Mouse (Mus musculus) forebrain, embryonic 15.5 days (tissue): ENCODE measurements around the gene Uqcrfs1. TPM values are rescaled to one million over a fixed set of nuclear protein-coding genes. Genes with fewer than 3 reads are reported as not detected.
A peak's percentile ranks its signal among the peaks of the same experiment; 100 is the strongest.

Experiments used
- ATAC-seq: fragments of 200-750 bp; cut with Nextera tagmentation; replicated peaks from 2 replicates; pipeline ENCODE4 v1.8.0; 2017; ENCODE audit warnings: mild to moderate bottlenecking, moderate TSS enrichment, moderate library complexity
- H3K27ac ChIP-seq: fragments of 300-500 bp; sonication (generic); replicated peaks from 2 replicates; pipeline ENCODE4 v1.5.1; 2015; ENCODE audit warnings: mild to moderate bottlenecking, inconsistent platforms
- H3K27me3 ChIP-seq: fragments of 300-500 bp; sonication (generic); 2 replicates; pipeline ENCODE4 v1.6.1; 2015; ENCODE audit warnings: inconsistent platforms
- H3K36me3 ChIP-seq: fragments of 300-500 bp; sonication (generic); 2 replicates; pipeline ENCODE4 v1.6.1; 2015; ENCODE audit warnings: mild to moderate bottlenecking, inconsistent platforms
- H3K4me1 ChIP-seq: fragments of 300-500 bp; sonication (generic); 2 replicates; pipeline ENCODE4 v1.6.1; 2015; ENCODE audit warnings: inconsistent platforms
- H3K4me2 ChIP-seq: fragments of 300-500 bp; sonication (generic); replicated peaks from 2 replicates; pipeline ENCODE4 v1.6.1; 2015; ENCODE audit warnings: mild to moderate bottlenecking, inconsistent platforms
- H3K4me3 ChIP-seq: fragments of 300-500 bp; sonication (generic); 2 replicates; pipeline ENCODE4 v1.5.1; 2015; ENCODE audit warnings: mild to moderate bottlenecking, inconsistent platforms
- H3K9ac ChIP-seq: fragments of 300-500 bp; sonication (generic); replicated peaks from 2 replicates; pipeline ENCODE4 v1.6.1; 2015; ENCODE audit warnings: mild to moderate bottlenecking, inconsistent platforms
- H3K9me3 ChIP-seq: fragments of 300-500 bp; sonication (generic); 2 replicates; pipeline ENCODE4 v1.6.1; 2016; ENCODE audit warnings: inconsistent platforms
- WGBS: fragments of 180-500 bp; shearing (Covaris S2); methylation state at CpG from one replicate; pipeline ENCODE4 v1.1.7; 2015; ENCODE audit warnings: mixed read lengths; 5-methylcytosine and 5-hydroxymethylcytosine counted together
- polyA plus RNA-seq: library from polyadenylated mRNA; unstranded; fragments of >200 nt; fragmentation: Nextera tagmentation; extraction: Ambion mirVana; gene quantifications from 2 replicates; pipeline ENCODE4 v1.2.1, GENCODE M21; 2015

The Uqcrfs1 gene
- polyA plus RNA-seq, 1 experiment from 2014 or later = 246 TPM

- Histone ChIP-seq H3K9me3 (no peaks in the 10 kb centered on the region), H3K27ac (no peak overlapping the region), H3K4me1 (peaks cover 6% of the 10 kb centered on the region), H3K4me2 (no peak overlapping the region), H3K27me3 (no peaks in the 10 kb centered on the region), H3K4me3 (no peak overlapping the region), H3K9ac (no peak overlapping the region), H3K36me3 (no peaks in the 10 kb centered on the region)
- no peak for ATAC-seq
- WGBS = 80% methylated on average over 5 of the region's 5 CpGs
These were observed 4.2 kb upstream of the Uqcrfs1 start for GRCm38 (mm10) chr13:30549339-30549738.

- no peak overlapping the region for H3K4me2 ChIP-seq
- ATAC-seq = no peak
These were observed 3.7 kb upstream of the Uqcrfs1 start for GRCm38 (mm10) chr13:30548835-30549234.

GRCm38 (mm10) chr13:30530761-30531160, 14.4 kb downstream of the Uqcrfs1 start:
- H3K4me3 ChIP-seq = no peak overlapping the region
- WGBS = 6% methylated on average over 5 of the region's 5 CpGs
- no peaks in the 10 kb centered on the region for H3K27me3 ChIP-seq
- no peaks in the 10 kb centered on the region for H3K9me3 ChIP-seq
- no peak overlapping the region for H3K9ac ChIP-seq
- peak; percentile 85 for ATAC-seq
- H3K36me3 ChIP-seq = no peaks in the 10 kb centered on the region
- no peak overlapping the region for H3K4me2 ChIP-seq
- no peak overlapping the region for H3K27ac ChIP-seq
- no peaks in the 10 kb centered on the region for H3K4me1 ChIP-seq

More at GRCm38 (mm10) chr13:30548835-30549234, 3.7 kb upstream of the Uqcrfs1 start:
- Histone ChIP-seq H3K27ac (no peak overlapping the region), H3K4me3 (no peak overlapping the region), H3K9ac (no peak overlapping the region), H3K27me3 (no peaks in the 10 kb centered on the region), H3K4me1 (peaks cover 12% of the 10 kb centered on the region), H3K9me3 (no peaks in the 10 kb centered on the region), H3K36me3 (no peaks in the 10 kb centered on the region)
- 26% methylated on average over 2 of the region's 2 CpGs for WGBS

- H3K4me2 ChIP-seq = no peak overlapping the region
- H3K4me1 ChIP-seq = no peaks in the 10 kb centered on the region
- no peak overlapping the region for H3K9ac ChIP-seq
- H3K27ac ChIP-seq = no peak overlapping the region
- ATAC-seq = no peak
- H3K27me3 ChIP-seq = no peaks in the 10 kb centered on the region
- WGBS = 82% methylated on average over 8 of the region's 8 CpGs
- no peaks in the 10 kb centered on the region for H3K36me3 ChIP-seq
- H3K4me3 ChIP-seq = no peak overlapping the region
- H3K9me3 ChIP-seq = no peaks in the 10 kb centered on the region
These were observed 20.2 kb downstream of the Uqcrfs1 start for GRCm38 (mm10) chr13:30524961-30525360.

GRCm38 (mm10) chr13:30523971-30524370, 21.2 kb downstream of the Uqcrfs1 start:
- Histone ChIP-seq H3K36me3 (no peaks in the 10 kb centered on the region), H3K4me1 (no peaks in the 10 kb centered on the region), H3K4me3 (no peak overlapping the region), H3K27me3 (no peaks in the 10 kb centered on the region), H3K9ac (no peak overlapping the region), H3K27ac (no peak overlapping the region), H3K9me3 (no peaks in the 10 kb centered on the region), H3K4me2 (no peak overlapping the region)
- WGBS = 88% methylated on average over 9 of the region's 9 CpGs
- ATAC-seq = no peak

- WGBS = 93% methylated on average over 5 of the region's 5 CpGs
- no peak overlapping the region for H3K4me2 ChIP-seq
These were observed 21.8 kb downstream of the Uqcrfs1 start for GRCm38 (mm10) chr13:30523246-30523891.

GRCm38 (mm10) chr13:30521282-30521902, 23.8 kb downstream of the Uqcrfs1 start:
- Histone ChIP-seq H3K36me3 (no peaks in the 10 kb centered on the region), H3K4me3 (no peak overlapping the region), H3K4me2 (no peak overlapping the region), H3K9ac (no peak overlapping the region), H3K9me3 (no peaks in the 10 kb centered on the region), H3K27me3 (no peaks in the 10 kb centered on the region), H3K4me1 (no peaks in the 10 kb centered on the region), H3K27ac (no peak overlapping the region)
- ATAC-seq = no peak
- WGBS = 74% methylated on average over 16 of the region's 16 CpGs

More at GRCm38 (mm10) chr13:30523246-30523891, 21.8 kb downstream of the Uqcrfs1 start:
- Histone ChIP-seq H3K9ac (no peak overlapping the region), H3K4me1 (no peaks in the 10 kb centered on the region), H3K4me3 (no peak overlapping the region), H3K27ac (no peak overlapping the region), H3K27me3 (no peaks in the 10 kb centered on the region), H3K9me3 (no peaks in the 10 kb centered on the region), H3K36me3 (no peaks in the 10 kb centered on the region)
- ATAC-seq = no peak

GRCm38 (mm10) chr13:30518191-30518590, 27.0 kb downstream of the Uqcrfs1 start:
- no peak for ATAC-seq
- Histone ChIP-seq H3K4me3 (no peak overlapping the region), H3K27ac (no peak overlapping the region), H3K27me3 (no peaks in the 10 kb centered on the region), H3K9ac (no peak overlapping the region), H3K4me2 (no peak overlapping the region), H3K4me1 (no peaks in the 10 kb centered on the region), H3K9me3 (no peaks in the 10 kb centered on the region), H3K36me3 (no peaks in the 10 kb centered on the region)

- no peak for ATAC-seq
- WGBS = 74% methylated on average over 4 of the region's 4 CpGs
- H3K9ac ChIP-seq = no peak overlapping the region
These were observed 37.5 kb downstream of the Uqcrfs1 start for GRCm38 (mm10) chr13:30507651-30508050.

GRCm38 (mm10) chr13:30501860-30502395, 43.2 kb downstream of the Uqcrfs1 start:
- ATAC-seq = no peak
- WGBS = 40% methylated on average over 7 of the region's 7 CpGs
- no peak overlapping the region for H3K4me3 ChIP-seq
- H3K9me3 ChIP-seq = no peaks in the 10 kb centered on the region
- H3K27me3 ChIP-seq = no peaks in the 10 kb centered on the region
- no peak overlapping the region for H3K9ac ChIP-seq
- no peak overlapping the region for H3K4me2 ChIP-seq
- H3K4me1 ChIP-seq = no peaks in the 10 kb centered on the region
- no peaks in the 10 kb centered on the region for H3K36me3 ChIP-seq
- no peak overlapping the region for H3K27ac ChIP-seq

More at GRCm38 (mm10) chr13:30507651-30508050, 37.5 kb downstream of the Uqcrfs1 start:
- Histone ChIP-seq H3K27me3 (no peaks in the 10 kb centered on the region), H3K27ac (no peak overlapping the region), H3K9me3 (no peaks in the 10 kb centered on the region), H3K4me2 (no peak overlapping the region), H3K4me1 (no peaks in the 10 kb centered on the region), H3K36me3 (no peaks in the 10 kb centered on the region), H3K4me3 (no peak overlapping the region)
